Mouse (Mus musculus) frontal cortex, adult (tissue): Measurements from ENCODE around the gene Cldn7.

Experiments used
- ATAC-seq: cut with Nextera tagmentation; 2 replicates; pipeline ENCODE4 v1.9.2; 2017; ENCODE audit warnings: mild to moderate bottlenecking, moderate library complexity, mixed read lengths; ENCODE audit not compliant: low TSS enrichment

Cldn7 gene

GRCm38 (mm10) chr11:69989949-69990348 is 25.4 kb downstream of the Cldn7 start:
- ATAC-seq = no peak

DNA sequence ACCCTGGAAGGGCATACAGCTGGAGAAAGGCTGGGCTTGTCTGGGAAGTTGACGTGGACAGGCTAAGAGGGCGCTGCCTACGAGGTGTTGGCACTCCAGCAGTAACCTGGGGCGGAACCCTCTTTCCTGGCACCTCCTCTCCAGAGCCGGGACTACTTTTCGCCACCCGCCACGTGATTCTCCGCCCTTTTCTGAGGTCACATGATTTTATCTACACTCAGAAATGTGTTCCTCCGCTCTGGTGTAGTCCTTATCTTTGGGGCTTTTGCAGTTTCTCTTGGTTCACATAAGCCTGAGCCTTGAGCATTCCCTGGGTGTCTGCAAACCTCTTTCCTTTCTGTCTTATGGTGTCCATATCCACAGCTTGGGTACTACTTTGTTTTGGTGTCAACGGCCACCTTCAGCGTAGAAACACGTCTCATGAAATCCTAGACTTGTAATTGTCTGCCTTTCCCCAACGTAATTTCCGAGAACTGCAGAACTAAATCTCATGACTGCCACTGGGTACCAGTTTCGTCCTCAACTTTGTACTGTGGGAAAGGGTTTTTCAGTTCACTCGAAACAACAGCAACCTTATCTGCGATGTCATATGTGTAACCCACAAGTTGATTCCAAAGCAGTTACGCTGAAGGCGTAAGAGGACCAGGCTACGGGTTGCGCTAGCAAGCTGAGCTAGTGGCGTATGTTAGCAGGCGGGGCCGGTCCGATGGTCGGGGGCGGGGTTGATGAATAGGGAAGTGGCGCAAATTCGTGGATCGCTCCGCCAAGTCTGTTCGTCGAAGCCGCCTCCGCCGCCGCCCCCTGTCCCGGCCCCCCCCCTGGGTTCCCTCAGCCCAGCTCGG is 26.5 kb downstream of the Cldn7 start, which contains the start of gene Gabarap:
Gabarap (plus strand) TSS at position 294 of the 842 bp plus-strand sequence.
- ATAC-seq = peak; percentile 67

GRCm38 (mm10) chr11:69991711-69992110 is 27.1 kb downstream of the Cldn7 start:
- ATAC-seq = no peak

DNA sequence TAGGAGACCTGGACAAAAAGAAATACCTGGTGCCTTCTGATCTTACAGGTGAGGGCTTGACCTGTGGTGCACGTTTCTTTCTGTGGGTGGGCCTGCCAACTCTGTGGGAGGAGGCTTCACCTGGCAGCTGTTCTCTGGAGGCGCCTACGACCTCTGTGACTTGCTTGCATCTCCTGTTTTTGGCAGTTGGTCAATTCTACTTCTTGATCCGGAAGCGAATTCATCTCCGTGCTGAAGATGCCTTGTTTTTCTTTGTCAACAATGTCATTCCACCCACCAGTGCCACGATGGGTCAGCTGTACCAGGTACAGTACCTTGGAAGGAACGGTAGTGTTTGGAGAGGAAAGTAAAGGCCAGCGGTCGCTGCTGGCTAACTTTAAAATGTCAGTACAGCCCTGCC is 27.8 kb downstream of the Cldn7 start:
- no peak for ATAC-seq

- ATAC-seq = no peak
Measured at GRCm38 (mm10) chr11:69992932-69993331, 28.4 kb downstream of the Cldn7 start.

DNA sequence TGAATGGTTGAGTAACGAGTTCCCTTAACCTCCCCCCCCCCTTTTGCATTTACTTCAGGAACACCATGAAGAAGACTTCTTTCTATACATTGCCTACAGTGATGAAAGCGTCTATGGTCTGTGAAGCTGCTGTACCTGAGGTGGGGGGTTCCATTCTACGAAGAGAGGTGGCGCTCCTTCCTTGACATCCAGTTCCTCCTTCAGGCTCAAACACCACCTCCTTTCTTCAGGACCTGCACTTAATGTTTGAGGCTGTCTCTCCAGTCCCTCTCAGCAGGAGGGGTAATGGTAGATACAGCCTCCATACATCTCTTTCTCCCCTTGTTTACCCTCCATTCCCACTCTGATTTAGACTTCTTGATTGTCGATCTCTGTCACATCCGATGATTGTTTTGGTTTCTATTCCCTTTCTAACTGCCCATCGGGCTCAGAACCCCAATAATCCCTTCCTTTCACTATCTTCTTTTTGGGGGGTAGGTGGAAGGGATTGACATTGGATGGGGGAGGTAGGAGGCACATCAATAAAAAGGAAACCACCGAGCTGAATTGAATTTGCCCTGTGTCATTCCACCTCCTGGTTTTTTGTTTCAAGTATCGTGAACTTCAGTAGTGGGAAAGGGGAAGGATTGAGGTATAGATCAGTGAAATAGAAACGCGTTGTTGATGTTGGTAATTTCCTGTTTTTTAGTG is 30.0 kb downstream of the Cldn7 start:
- no peak for ATAC-seq

- ATAC-seq = peak; percentile 72
Measured at GRCm38 (mm10) chr11:69995391-69995960, 30.9 kb downstream of the Cldn7 start, which contains the start of gene Phf23. Phf23 (plus strand) TSS chr11:69995777.

GRCm38 (mm10) chr11:69996161-69997061 is 31.8 kb downstream of the Cldn7 start:
- no peak for ATAC-seq

DNA sequence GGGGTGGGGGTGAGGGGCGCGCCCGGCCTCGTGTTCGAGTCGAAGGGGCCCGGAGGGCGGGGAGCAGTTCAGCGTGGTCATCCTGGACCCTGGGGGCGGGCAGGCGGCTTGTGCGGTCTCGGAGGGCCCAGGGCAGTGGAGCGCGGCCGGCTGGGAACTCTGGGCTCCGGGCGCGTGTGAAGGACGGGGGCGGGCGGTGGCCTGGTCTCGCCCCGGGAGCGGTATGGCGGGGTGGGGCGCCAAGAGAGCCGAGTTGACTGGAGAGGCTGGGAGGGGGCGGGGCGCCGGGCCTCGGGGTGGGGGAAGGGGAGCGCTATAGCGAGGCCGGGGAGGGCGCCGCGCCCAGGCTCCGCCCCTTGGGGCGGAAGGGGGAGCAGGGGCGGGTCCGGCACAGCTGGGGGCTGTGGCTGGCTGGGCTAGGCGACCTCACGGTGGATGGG is 32.5 kb downstream of the Cldn7 start:
- no peak for ATAC-seq

DNA sequence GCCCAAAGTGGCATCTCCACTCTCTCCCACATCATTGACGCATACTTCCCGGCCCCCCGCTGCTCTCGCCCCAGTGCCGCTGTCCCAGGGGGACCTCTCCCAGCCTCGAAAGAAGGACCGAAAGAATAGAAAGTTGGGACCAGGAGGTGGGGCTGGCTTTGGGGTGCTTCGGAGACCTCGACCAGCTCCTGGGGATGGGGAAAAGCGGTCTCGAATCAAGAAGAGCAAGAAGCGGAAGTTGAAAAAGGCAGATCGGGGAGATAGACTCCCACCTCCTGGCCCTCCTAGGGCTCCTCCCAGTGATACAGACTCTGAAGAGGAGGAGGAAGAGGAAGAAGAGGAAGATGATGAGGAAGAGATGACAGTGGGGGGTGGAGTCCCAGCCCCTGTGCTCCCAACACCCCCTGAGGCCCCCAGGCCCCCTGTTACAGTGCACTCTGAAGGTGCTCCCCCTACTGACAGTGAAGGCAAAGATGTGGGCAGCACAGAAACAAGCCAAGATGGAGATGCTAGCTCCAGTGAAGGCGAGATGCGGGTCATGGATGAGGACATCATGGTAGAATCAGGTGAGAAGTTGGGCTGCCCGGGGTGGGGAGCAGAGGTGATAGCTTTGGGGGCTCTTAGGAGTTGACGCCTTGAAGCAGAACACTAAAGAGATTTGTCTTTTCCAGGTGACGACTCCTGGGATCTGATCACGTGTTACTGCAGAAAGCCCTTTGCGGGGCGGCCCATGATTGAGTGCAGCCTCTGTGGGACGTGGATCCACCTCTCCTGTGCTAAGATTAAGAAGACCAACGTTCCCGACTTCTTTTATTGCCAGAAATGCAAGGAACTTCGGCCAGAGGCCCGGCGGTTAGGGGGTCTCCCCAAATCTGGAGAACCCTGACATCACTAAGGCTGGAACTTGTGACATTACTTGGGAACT is 34.2 kb downstream of the Cldn7 start:
- no peak for ATAC-seq

DNA sequence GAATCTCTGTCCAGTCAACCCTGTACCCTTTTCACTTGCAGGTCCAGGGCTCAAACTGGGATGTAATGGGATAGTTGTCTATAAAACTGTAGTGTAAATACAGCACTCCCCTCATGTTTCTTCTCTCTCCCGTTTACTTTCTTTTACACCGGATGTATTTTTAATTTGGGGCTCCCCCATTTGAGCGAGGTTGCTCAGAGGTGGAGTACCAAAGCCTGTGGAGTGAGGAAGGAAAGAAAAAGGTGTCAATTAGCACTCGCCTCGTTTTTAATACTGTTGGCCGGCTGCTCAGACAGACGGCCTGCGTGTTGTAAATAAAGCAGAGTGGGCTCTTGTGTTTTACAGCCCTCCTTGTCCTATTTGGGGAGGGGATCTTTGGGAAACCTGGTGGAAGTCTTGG is 35.1 kb downstream of the Cldn7 start:
- ATAC-seq = no peak

- ATAC-seq = peak; percentile 45
Measured at GRCm38 (mm10) chr11:70000396-70000898, 35.9 kb downstream of the Cldn7 start, which contains the start of gene Dvl2. Dvl2 (plus strand) TSS chr11:70000595.

- ATAC-seq = no peak
Measured at GRCm38 (mm10) chr11:70001159-70001558, 36.6 kb downstream of the Cldn7 start.

- no peak for ATAC-seq
Measured at GRCm38 (mm10) chr11:70001865-70002264, 37.3 kb downstream of the Cldn7 start.

DNA sequence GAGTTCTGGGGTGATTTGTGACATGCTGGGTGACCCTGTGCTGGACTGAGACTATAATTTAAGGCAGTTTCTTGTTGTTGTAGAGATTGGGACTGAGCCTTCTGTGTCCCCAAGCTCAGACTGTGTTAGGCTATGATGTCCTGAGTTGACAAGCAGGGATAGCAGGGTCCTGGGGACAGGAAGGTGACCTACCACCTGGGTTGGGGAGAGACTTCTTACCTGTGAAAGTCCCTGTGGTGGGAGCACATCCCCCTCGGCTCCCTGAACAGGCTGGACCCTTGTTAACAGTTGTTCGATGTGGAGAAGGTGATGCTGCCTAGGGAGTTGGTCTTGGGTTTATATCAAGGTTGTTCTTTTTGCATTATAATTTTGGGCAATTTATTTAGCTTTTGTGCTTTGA is 37.9 kb downstream of the Cldn7 start:
- ATAC-seq = no peak

DNA sequence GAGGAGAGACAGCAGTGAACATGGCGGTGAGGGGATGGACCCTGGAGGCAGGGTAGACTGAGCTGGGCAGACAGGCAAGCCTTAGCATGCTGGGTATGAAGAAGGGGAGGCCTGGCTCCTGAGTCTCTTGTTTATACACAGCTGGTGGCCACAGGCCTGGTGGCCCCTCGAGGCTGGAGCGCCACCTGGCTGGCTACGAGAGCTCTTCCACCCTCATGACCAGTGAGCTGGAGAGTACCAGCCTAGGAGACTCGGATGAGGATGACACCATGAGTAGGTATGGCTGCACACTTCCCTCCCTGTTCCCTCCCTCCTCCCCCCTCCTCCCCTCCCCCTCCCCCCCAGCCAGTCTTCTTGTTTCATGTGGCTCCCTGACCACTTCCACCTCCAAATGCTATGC is 40.9 kb downstream of the Cldn7 start:
- no peak for ATAC-seq

DNA sequence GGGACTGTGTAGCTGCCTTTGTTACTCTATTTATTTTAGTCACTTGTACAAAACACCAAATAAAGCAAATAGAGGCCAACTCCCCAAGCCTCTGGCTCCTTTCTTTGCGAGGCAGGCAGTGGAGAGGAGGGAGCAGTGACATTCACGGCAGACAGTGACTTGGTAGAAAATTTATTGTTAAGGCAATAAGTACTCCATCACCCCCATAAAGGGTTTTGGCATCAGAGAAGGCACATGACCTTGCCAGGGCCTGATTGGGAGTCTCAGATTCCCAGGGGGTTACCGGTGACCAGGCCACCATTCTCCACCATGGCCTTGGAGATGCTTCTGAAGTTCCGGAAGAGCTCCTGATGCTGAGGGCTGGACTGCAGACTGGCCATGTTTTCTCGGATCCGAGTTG is 45.5 kb downstream of the Cldn7 start:
- no peak for ATAC-seq

GRCm38 (mm10) chr11:70010548-70010947 is 46.0 kb downstream of the Cldn7 start:
- ATAC-seq = no peak

GRCm38 (mm10) chr11:70010961-70011360 is 46.4 kb downstream of the Cldn7 start:
- no peak for ATAC-seq

- ATAC-seq = no peak
Measured at GRCm38 (mm10) chr11:70012931-70013330, 48.4 kb downstream of the Cldn7 start.
